Mouse (Mus musculus): ENCODE results near the gene Eefsec.

- TF ChIP-seq CTCF (IDR thresholded peaks at IDR 0.05; ENCODE audit: borderline replicate concordance, extremely low read depth, insufficient read depth, insufficient read length), result no peak
- no peak for TF ChIP-seq POLR2A (IDR thresholded peaks at IDR 0.05; ENCODE audit: borderline replicate concordance, extremely low read depth, insufficient read depth, insufficient read length, poor library complexity, severe bottlenecking)
These were observed 190.9 kb downstream of the Eefsec start for GRCm38 (mm10) chr6:88255435-88255834.
